Mouse (Mus musculus) stomach, embryonic 14.5 days (tissue): ENCODE data around the gene Lbp. TPM values are rescaled to one million over a fixed set of nuclear protein-coding genes. Genes with fewer than 3 reads are reported as not detected.

ENCODE experiments used
- ATAC-seq: fragments of 200-750 bp; cut with Nextera tagmentation; 2 replicates; pipeline ENCODE4 v1.8.0; 2017; ENCODE audit warnings: low read depth, moderate TSS enrichment; ENCODE audit not compliant: insufficient number of reproducible peaks, insufficient read depth, low FRiP score
- H3K27ac ChIP-seq: fragments of 300-500 bp; sonication (generic); 2 replicates; pipeline ENCODE4 v1.5.1; 2014; ENCODE audit warnings: mild to moderate bottlenecking, low read length, moderate library complexity, mixed read lengths
- H3K27me3 ChIP-seq: fragments of 300-500 bp; sonication (generic); 2 replicates; pipeline ENCODE4 v1.6.1; 2014; ENCODE audit warnings: low read length, control low read depth, mixed read lengths; ENCODE audit not compliant: control insufficient read depth, insufficient read depth
- H3K36me3 ChIP-seq: fragments of 300-500 bp; sonication (generic); 2 replicates; pipeline ENCODE4 v1.6.1; 2014; ENCODE audit warnings: mild to moderate bottlenecking, control low read depth, low read length, moderate library complexity, mixed read lengths; ENCODE audit not compliant: control insufficient read depth, insufficient read depth
- H3K4me1 ChIP-seq: fragments of 300-500 bp; sonication (generic); 2 replicates; pipeline ENCODE4 v1.6.1; 2014; ENCODE audit warnings: low read length, control low read depth, mixed read lengths; ENCODE audit not compliant: control insufficient read depth, insufficient read depth
- H3K4me2 ChIP-seq: fragments of 300-500 bp; sonication (generic); replicated peaks from 2 replicates; pipeline ENCODE4 v1.6.1; 2014; ENCODE audit warnings: low read depth, low read length, control low read depth
- H3K4me3 ChIP-seq: fragments of 300-500 bp; sonication (generic); 2 replicates; pipeline ENCODE4 v1.5.1; 2014; ENCODE audit warnings: low read depth, low read length, control low read depth
- H3K9ac ChIP-seq: fragments of 300-500 bp; sonication (generic); replicated peaks from 2 replicates; pipeline ENCODE4 v1.6.1; 2014; ENCODE audit warnings: low read depth, mild to moderate bottlenecking, control low read depth, low read length, moderate library complexity, mixed read lengths
- H3K9me3 ChIP-seq: fragments of 300-500 bp; sonication (generic); 2 replicates; pipeline ENCODE4 v1.6.1; 2016; ENCODE audit warnings: low read depth, low read length, control low read depth; ENCODE audit not compliant: control insufficient read depth
- WGBS: fragments of 180-500 bp; shearing (Covaris S2); extraction: QIAGEN DNeasy Blood & Tissue Kit; methylation state at CpG from one replicate; pipeline ENCODE4 v1.1.7; 2014; 5-methylcytosine and 5-hydroxymethylcytosine counted together
- polyA plus RNA-seq: library from polyadenylated mRNA; unstranded; fragments of >200 nt; fragmentation: Nextera tagmentation; extraction: Ambion mirVana; gene quantifications from 2 replicates; pipeline ENCODE4 v1.2.1, GENCODE M21; 2014

Lbp gene
- polyA plus RNA-seq, 1 experiment from 2014 or later = 3.5 TPM

GRCm38 (mm10) chr2:158285655-158286054, 20.6 kb upstream of the Lbp start:
- Histone ChIP-seq H3K27ac (no peak overlapping the region), H3K4me1 (no peaks in the 10 kb centered on the region), H3K9ac (no peak overlapping the region), H3K4me2 (no peak overlapping the region), H3K27me3 (no peaks in the 10 kb centered on the region), H3K9me3 (no peaks in the 10 kb centered on the region), H3K36me3 (no peaks in the 10 kb centered on the region), H3K4me3 (no peak overlapping the region)
- ATAC-seq = no peak
- 67% methylated on average over 6 of the region's 6 CpGs for WGBS

- 60% methylated on average over 9 of the region's 9 CpGs for WGBS
- Histone ChIP-seq H3K9me3 (no peaks in the 10 kb centered on the region), H3K27me3 (no peaks in the 10 kb centered on the region), H3K27ac (no peak overlapping the region), H3K4me3 (no peak overlapping the region), H3K4me2 (no peak overlapping the region), H3K9ac (no peak overlapping the region), H3K4me1 (no peaks in the 10 kb centered on the region), H3K36me3 (no peaks in the 10 kb centered on the region)
- ATAC-seq = no peak
These were observed 10.6 kb upstream of the Lbp start for GRCm38 (mm10) chr2:158295700-158296099.

GRCm38 (mm10) chr2:158299203-158299602, 7.1 kb upstream of the Lbp start:
- 85% methylated on average over 3 of the region's 3 CpGs for WGBS
- Histone ChIP-seq H3K4me1 (no peaks in the 10 kb centered on the region), H3K9me3 (no peaks in the 10 kb centered on the region), H3K4me3 (no peak overlapping the region), H3K4me2 (no peak overlapping the region), H3K36me3 (no peaks in the 10 kb centered on the region), H3K27me3 (no peaks in the 10 kb centered on the region), H3K9ac (no peak overlapping the region), H3K27ac (no peak overlapping the region)
- no peak for ATAC-seq

- Histone ChIP-seq H3K36me3 (no peaks in the 10 kb centered on the region), H3K27ac (no peak overlapping the region), H3K27me3 (no peaks in the 10 kb centered on the region), H3K4me2 (no peak overlapping the region), H3K9me3 (no peaks in the 10 kb centered on the region), H3K9ac (no peak overlapping the region), H3K4me3 (no peak overlapping the region), H3K4me1 (no peaks in the 10 kb centered on the region)
- no peak for ATAC-seq
- 87% methylated on average over 4 of the region's 4 CpGs for WGBS
These were observed 6.6 kb upstream of the Lbp start for GRCm38 (mm10) chr2:158299731-158300130.

- no peaks in the 10 kb centered on the region for H3K27me3 ChIP-seq
- no peak overlapping the region for H3K9ac ChIP-seq
- no peak overlapping the region for H3K4me2 ChIP-seq
- WGBS = 68% methylated on average over 3 of the region's 3 CpGs
- H3K4me1 ChIP-seq = peaks cover 7% of the 10 kb centered on the region; the same call in 1 of the 2 replicates
- no peak overlapping the region for H3K27ac ChIP-seq
- H3K36me3 ChIP-seq = no peaks in the 10 kb centered on the region
- no peaks in the 10 kb centered on the region for H3K9me3 ChIP-seq
- no peak overlapping the region for H3K4me3 ChIP-seq
- no peak for ATAC-seq
These were observed 3.5 kb upstream of the Lbp start for GRCm38 (mm10) chr2:158302807-158303206.

- 39% methylated on average over 6 of the region's 6 CpGs for WGBS
- H3K27me3 ChIP-seq = no peaks in the 10 kb centered on the region
- peaks cover 7% of the 10 kb centered on the region; the same call in 1 of the 2 replicates for H3K4me1 ChIP-seq
- H3K9me3 ChIP-seq = no peaks in the 10 kb centered on the region
- no peak overlapping the region for H3K27ac ChIP-seq
- ATAC-seq = no peak
- H3K36me3 ChIP-seq = no peaks in the 10 kb centered on the region
- H3K4me2 ChIP-seq = no peak overlapping the region
- no peak overlapping the region for H3K9ac ChIP-seq
- no peak overlapping the region for H3K4me3 ChIP-seq
These were observed 380 bp downstream of the Lbp start for GRCm38 (mm10) chr2:158306696-158307049.

GRCm38 (mm10) chr2:158308276-158308675, 2.0 kb downstream of the Lbp start:
- no peak for ATAC-seq
- Histone ChIP-seq H3K4me1 (peaks cover 7% of the 10 kb centered on the region; the same call in 1 of the 2 replicates), H3K9ac (no peak overlapping the region), H3K4me3 (no peak overlapping the region), H3K4me2 (no peak overlapping the region), H3K27ac (no peak overlapping the region), H3K27me3 (no peaks in the 10 kb centered on the region), H3K9me3 (no peaks in the 10 kb centered on the region), H3K36me3 (no peaks in the 10 kb centered on the region)
- 43% methylated on average over 5 of the region's 5 CpGs for WGBS

GRCm38 (mm10) chr2:158313089-158313488, 6.8 kb downstream of the Lbp start:
- no peaks in the 10 kb centered on the region for H3K4me1 ChIP-seq
- ATAC-seq = no peak
- no peak overlapping the region for H3K4me3 ChIP-seq
- no peaks in the 10 kb centered on the region for H3K9me3 ChIP-seq
- WGBS = 72% methylated on average over 1 of the region's 1 CpGs
- H3K4me2 ChIP-seq = no peak overlapping the region
- H3K27me3 ChIP-seq = no peaks in the 10 kb centered on the region
- no peak overlapping the region for H3K27ac ChIP-seq
- no peak overlapping the region for H3K9ac ChIP-seq
- no peaks in the 10 kb centered on the region for H3K36me3 ChIP-seq

- ATAC-seq = no peak
- H3K9ac ChIP-seq = no peak overlapping the region
- WGBS = 68% methylated on average over 8 of the region's 8 CpGs
- no peak overlapping the region for H3K4me3 ChIP-seq
- H3K4me1 ChIP-seq = no peaks in the 10 kb centered on the region
- no peaks in the 10 kb centered on the region for H3K9me3 ChIP-seq
- no peak overlapping the region for H3K27ac ChIP-seq
- no peak overlapping the region for H3K4me2 ChIP-seq
- no peaks in the 10 kb centered on the region for H3K27me3 ChIP-seq
- H3K36me3 ChIP-seq = no peaks in the 10 kb centered on the region
These were observed 10.1 kb downstream of the Lbp start for GRCm38 (mm10) chr2:158316371-158316770.
